Mouse (Mus musculus): ENCODE measurements around the gene Gpank1.

- TF ChIP-seq CTCF (IDR thresholded peaks at IDR 0.05; ENCODE audit: low read depth, low read length) (no peak), TAL1 (conservative IDR thresholded peaks at IDR 0.05; ENCODE audit: low read depth, low read length) (no peak)
Observed at GRCm38 (mm10) chr17:35164218-35164567, 42.9 kb downstream of the Gpank1 start.

Data from G1E (cell line).